11 mouse cellular contexts compared by ENCODE assay signal in genomic region chr2:36262025-36262424, GRCm38 (mm10).
"Had no signal": no experiment of that assay in that cellular context is flagged by ENCODE, and none has a peak within 500 bp of the region (broad histone marks: within the 10 kb centered on the region; RNA-seq: fewer than 3 reads in every experiment).

No protein-coding gene starts in this region.

- H3K4me3 ChIP-seq: limb, embryonic 12.5 days; liver, embryonic 12.5 days; midbrain, embryonic 13.5 days had no signal

- H3K27me3 ChIP-seq: limb, embryonic 12.5 days; liver, embryonic 12.5 days; midbrain, embryonic 13.5 days had no signal

- DNase-seq: kidney, adult 11 months; kidney, adult 9 months; kidney, postnatal 36 days; layer of hippocampus, adult 9-11 months; right cerebral cortex, postnatal 25 days; thymus, postnatal 4 days had no signal

- ATAC-seq: liver, embryonic 12.5 days; midbrain, embryonic 13.5 days had no signal

- H3K4me1 ChIP-seq: limb, embryonic 12.5 days; liver, embryonic 12.5 days; midbrain, embryonic 13.5 days had no signal

- H3K36me3 ChIP-seq: limb, embryonic 12.5 days; liver, embryonic 12.5 days; midbrain, embryonic 13.5 days had no signal

- H3K9me3 ChIP-seq: limb, embryonic 12.5 days; liver, embryonic 12.5 days; midbrain, embryonic 13.5 days had no signal

- H3K4me2 ChIP-seq: limb, embryonic 12.5 days; liver, embryonic 12.5 days; midbrain, embryonic 13.5 days had no signal

- H3K9ac ChIP-seq: limb, embryonic 12.5 days; liver, embryonic 12.5 days; midbrain, embryonic 13.5 days had no signal

- H3K27ac ChIP-seq: kidney, postnatal 0 days; limb, embryonic 12.5 days; liver, embryonic 12.5 days; midbrain, embryonic 13.5 days; stomach, postnatal 0 days had no signal
